Mouse (Mus musculus): ENCODE data around the gene Ankrd6. TPM values are rescaled to one million over a fixed set of nuclear protein-coding genes. Genes with fewer than 3 reads are reported as not detected.

Ankrd6 gene
- polyA plus RNA-seq, 1 experiment from 2014 or later, result 0.08 TPM

GRCm38 (mm10) chr4:32854956-32855355, 95.7 kb downstream of the Ankrd6 start:
- H3K27me3 ChIP-seq, result no peaks in the 10 kb centered on the region
- ATAC-seq (no peak), DNase-seq (ENCODE audit: low read depth, low spot score) (no peak)
- no peak for TF ChIP-seq CTCF (IDR thresholded peaks at IDR 0.05)
- CTCF ChIA-PET, result no interaction called here
- in situ Hi-C loops (cut with MboI; ENCODE audit: low pct_unique_long_range_greater_than_20kb), result no loop called here
- POLR2A ChIA-PET, result no interaction called here

GRCm38 (mm10) chr4:32853609-32854188, 96.9 kb downstream of the Ankrd6 start:
- TF ChIP-seq CTCF (IDR thresholded peaks at IDR 0.05), result no peak
- H3K27me3 ChIP-seq, result no peaks in the 10 kb centered on the region
- in situ Hi-C loops (cut with MboI; ENCODE audit: low pct_unique_long_range_greater_than_20kb), result no loop called here
- ChIA-PET CTCF (no interaction called here), POLR2A (no interaction called here)
- no peak for DNase-seq (ENCODE audit: low read depth, low spot score)
- no peak for ATAC-seq

GRCm38 (mm10) chr4:32852819-32853218, 97.8 kb downstream of the Ankrd6 start:
- ATAC-seq (no peak), DNase-seq (ENCODE audit: low read depth, low spot score) (no peak)
- no peak for TF ChIP-seq CTCF (IDR thresholded peaks at IDR 0.05)
- in situ Hi-C loops (cut with MboI; ENCODE audit: low pct_unique_long_range_greater_than_20kb), result no loop called here
- CTCF ChIA-PET, result no interaction called here
- no peaks in the 10 kb centered on the region for H3K27me3 ChIP-seq
- POLR2A ChIA-PET, result no interaction called here

- no peaks in the 10 kb centered on the region for H3K27me3 ChIP-seq
- ChIA-PET POLR2A (no interaction called here), CTCF (no interaction called here)
- DNase-seq (ENCODE audit: low read depth, low spot score) (no peak), ATAC-seq (no peak)
- no peak for TF ChIP-seq CTCF (IDR thresholded peaks at IDR 0.05)
- in situ Hi-C loops (cut with MboI; ENCODE audit: low pct_unique_long_range_greater_than_20kb), result no loop called here
These were observed 98.3 kb downstream of the Ankrd6 start for GRCm38 (mm10) chr4:32852294-32852693.

- in situ Hi-C loops (cut with MboI; ENCODE audit: low pct_unique_long_range_greater_than_20kb), result no loop called here
- no peaks in the 10 kb centered on the region for H3K27me3 ChIP-seq
- ChIA-PET CTCF (no interaction called here), POLR2A (no interaction called here)
- ATAC-seq, result no peak
- no peak for TF ChIP-seq CTCF (IDR thresholded peaks at IDR 0.05)
- DNase-seq (ENCODE audit: low read depth, low spot score), result no peak
These were observed 112.2 kb downstream of the Ankrd6 start for GRCm38 (mm10) chr4:32838401-32838800.

- DNase-seq (ENCODE audit: low read depth, low spot score) (no peak), ATAC-seq (no peak)
- ChIA-PET CTCF (no interaction called here), POLR2A (no interaction called here)
- in situ Hi-C loops (cut with MboI; ENCODE audit: low pct_unique_long_range_greater_than_20kb), result no loop called here
- no peaks in the 10 kb centered on the region for H3K27me3 ChIP-seq
- TF ChIP-seq CTCF (IDR thresholded peaks at IDR 0.05), result no peak
These were observed 114.6 kb downstream of the Ankrd6 start for GRCm38 (mm10) chr4:32836071-32836470.

GRCm38 (mm10) chr4:32834541-32834940, 116.1 kb downstream of the Ankrd6 start:
- H3K27me3 ChIP-seq, result no peaks in the 10 kb centered on the region
- TF ChIP-seq CTCF (IDR thresholded peaks at IDR 0.05), result no peak
- ATAC-seq, result no peak
- CTCF ChIA-PET, result interaction anchor here (0.9 kb wide), 1 partner anchor 24 kb away, joined by 3 read pairs; no protein-coding TSS in a partner anchor
- in situ Hi-C loops (cut with MboI; ENCODE audit: low pct_unique_long_range_greater_than_20kb), result no loop called here
- no peak for DNase-seq (ENCODE audit: low read depth, low spot score)
- POLR2A ChIA-PET, result no interaction called here

GRCm38 (mm10) chr4:32833494-32834282, 117.0 kb downstream of the Ankrd6 start:
- in situ Hi-C loops (cut with MboI; ENCODE audit: low pct_unique_long_range_greater_than_20kb), result no loop called here
- ChIA-PET CTCF (no interaction called here), POLR2A (no interaction called here)
- no peaks in the 10 kb centered on the region for H3K27me3 ChIP-seq
- ATAC-seq, result no peak
- no peak for TF ChIP-seq CTCF (IDR thresholded peaks at IDR 0.05)
- DNase-seq (ENCODE audit: low read depth, low spot score), result no peak

- in situ Hi-C loops (cut with MboI; ENCODE audit: low pct_unique_long_range_greater_than_20kb), result no loop called here
- POLR2A ChIA-PET, result no interaction called here
- DNase-seq (ENCODE audit: low read depth, low spot score) (no peak), ATAC-seq (no peak)
- CTCF ChIA-PET, result no interaction called here
- no peak for TF ChIP-seq CTCF (IDR thresholded peaks at IDR 0.05)
- H3K27me3 ChIP-seq, result no peaks in the 10 kb centered on the region
These were observed 121.3 kb downstream of the Ankrd6 start for GRCm38 (mm10) chr4:32829316-32829715.

GRCm38 (mm10) chr4:32828385-32829077, 122.1 kb downstream of the Ankrd6 start:
- in situ Hi-C loops (cut with MboI; ENCODE audit: low pct_unique_long_range_greater_than_20kb), result no loop called here
- ChIA-PET POLR2A (no interaction called here), CTCF (no interaction called here)
- ATAC-seq (no peak), DNase-seq (ENCODE audit: low read depth, low spot score) (no peak)
- no peaks in the 10 kb centered on the region for H3K27me3 ChIP-seq
- TF ChIP-seq CTCF (IDR thresholded peaks at IDR 0.05), result no peak

GRCm38 (mm10) chr4:32826925-32827324, 123.7 kb downstream of the Ankrd6 start:
- H3K27me3 ChIP-seq, result no peaks in the 10 kb centered on the region
- DNase-seq (ENCODE audit: low read depth, low spot score), result no peak
- CTCF ChIA-PET, result no interaction called here
- no peak for TF ChIP-seq CTCF (IDR thresholded peaks at IDR 0.05)
- POLR2A ChIA-PET, result no interaction called here
- no peak for ATAC-seq
- in situ Hi-C loops (cut with MboI; ENCODE audit: low pct_unique_long_range_greater_than_20kb), result no loop called here
